Mouse (Mus musculus) cerebellum, postnatal 10 days (tissue): ENCODE measurements at regions not wholly inside any gene's neighbourhood (a gene's known extent, or its start where the extent isn't known, plus 50 kb on each side); places are given as distances from the start of the nearest gene placed in this dataset.
A peak's percentile ranks its signal among the peaks of the same experiment; 100 is the strongest.

ENCODE experiments used
- DNase-seq, 2 experiments: peaks; one replicate each; pipeline ENCODE4 v3.0.0; 2021; ENCODE audit warnings: mixed read lengths in 2 of 2

GRCm38 (mm10) chrX:14448056-14448455 is 237.1 kb downstream of the H2al1n start:
- DNase-seq = peak; percentile 52 to 73
